Mouse (Mus musculus) liver, embryonic 13.5 days (tissue): ENCODE measurements at regions not wholly inside any gene's neighbourhood (a gene's known extent, or its start where the extent isn't known, plus 50 kb on each side); places are given as distances from the start of the nearest gene placed in this dataset.

Experiments
- ATAC-seq: fragments of 200-750 bp; cut with Nextera tagmentation; 2 replicates; pipeline ENCODE4 v1.8.0; 2017; ENCODE audit warnings: low read depth, mild to moderate bottlenecking, moderate number of reproducible peaks, moderate library complexity
- DNase-seq: peaks from one replicate; pipeline ENCODE4 v3.0.0; 2022
- H3K27ac ChIP-seq: fragments of 300-500 bp; sonication (generic); 2 replicates; pipeline ENCODE4 v1.5.1; 2015; ENCODE audit warnings: moderate library complexity, mild to moderate bottlenecking, inconsistent platforms
- H3K27me3 ChIP-seq: fragments of 300-500 bp; sonication (generic); 2 replicates; pipeline ENCODE4 v1.6.1; 2015; ENCODE audit warnings: mild to moderate bottlenecking, inconsistent platforms
- H3K36me3 ChIP-seq: fragments of 300-500 bp; sonication (generic); 2 replicates; pipeline ENCODE4 v1.6.1; 2015; ENCODE audit warnings: mild to moderate bottlenecking, inconsistent platforms
- H3K4me1 ChIP-seq: fragments of 300-500 bp; sonication (generic); replicated peaks from 2 replicates; pipeline ENCODE4 v1.6.1; 2015; ENCODE audit warnings: inconsistent platforms
- H3K4me2 ChIP-seq: fragments of 300-500 bp; sonication (generic); 2 replicates; pipeline ENCODE4 v1.6.1; 2015; ENCODE audit warnings: inconsistent platforms, mild to moderate bottlenecking, moderate library complexity
- H3K4me3 ChIP-seq: fragments of 300-500 bp; sonication (generic); replicated peaks from 2 replicates; pipeline ENCODE4 v1.5.1; 2015; ENCODE audit warnings: mild to moderate bottlenecking, inconsistent platforms
- H3K9ac ChIP-seq: fragments of 300-500 bp; sonication (generic); 2 replicates; pipeline ENCODE4 v1.6.1; 2015; ENCODE audit warnings: mild to moderate bottlenecking, inconsistent platforms
- H3K9me3 ChIP-seq: fragments of 300-500 bp; sonication (generic); replicated peaks from 2 replicates; pipeline ENCODE4 v1.6.1; 2016; ENCODE audit warnings: inconsistent platforms
- WGBS: fragments of 180-500 bp; shearing (Covaris S2); methylation state at CpG from one replicate; pipeline ENCODE4 v1.1.7; 2015; ENCODE audit not compliant: insufficient replicate concordance; 5-methylcytosine and 5-hydroxymethylcytosine counted together

DNA sequence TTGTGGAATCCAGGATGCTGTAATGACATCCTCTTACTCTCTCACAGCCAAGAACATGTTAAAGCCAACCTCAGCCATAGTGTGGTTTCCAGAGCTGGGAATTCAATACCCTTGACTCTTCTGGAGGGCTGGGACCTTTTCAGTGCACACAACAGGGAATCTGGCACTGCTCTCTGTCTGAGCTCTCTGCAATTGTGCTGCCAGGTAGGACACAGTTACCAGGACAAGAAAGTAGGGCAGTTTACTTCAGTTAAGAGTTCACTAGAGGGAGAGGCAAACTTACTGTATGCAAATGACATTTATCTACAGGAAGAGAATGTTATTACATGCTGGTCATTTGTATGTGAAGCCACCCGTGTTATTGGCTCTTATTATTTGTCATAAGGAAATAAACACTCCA, 197.6 kb downstream of the Arl4a start:
- Histone ChIP-seq H3K9ac (no peak overlapping the region), H3K4me2 (no peak overlapping the region), H3K4me3 (no peak overlapping the region), H3K36me3 (no peaks in the 10 kb centered on the region), H3K27ac (no peak overlapping the region), H3K9me3 (no peaks in the 10 kb centered on the region), H3K27me3 (no peaks in the 10 kb centered on the region), H3K4me1 (no peaks in the 10 kb centered on the region)
- DNase-seq (no peak), ATAC-seq (no peak)
- 34% methylated on average over 1 of the region's 1 CpGs for WGBS

DNA sequence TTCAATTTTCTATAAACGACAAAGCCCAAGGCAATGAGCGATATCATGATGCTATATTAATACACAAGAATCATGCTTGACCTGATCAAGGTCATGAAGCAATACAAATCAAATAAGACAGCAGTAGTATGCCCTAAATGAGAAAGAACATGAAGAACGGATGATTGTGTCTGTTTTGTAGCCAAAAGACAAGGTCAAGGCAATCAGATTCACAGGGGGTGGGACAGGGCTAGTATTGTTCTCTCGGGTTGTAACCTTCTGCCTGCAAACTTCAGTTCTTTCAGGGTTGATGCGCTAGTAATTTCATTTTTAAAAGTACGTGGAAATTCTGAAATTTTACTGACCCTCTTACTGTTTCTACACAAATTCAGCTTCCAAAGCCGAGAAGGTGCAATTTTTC, 206.7 kb downstream of the Arl4a start:
- Histone ChIP-seq H3K4me2 (no peak overlapping the region), H3K4me1 (no peaks in the 10 kb centered on the region), H3K9me3 (no peaks in the 10 kb centered on the region), H3K27me3 (no peaks in the 10 kb centered on the region), H3K9ac (no peak overlapping the region), H3K4me3 (no peak overlapping the region), H3K36me3 (no peaks in the 10 kb centered on the region), H3K27ac (no peak overlapping the region)
- ATAC-seq (no peak), DNase-seq (no peak)
- WGBS: 66% methylated on average over 7 of the region's 7 CpGs

GRCm38 (mm10) chr12:39830530-39830929, 207.3 kb downstream of the Arl4a start:
- Histone ChIP-seq H3K27ac (no peak overlapping the region), H3K4me2 (no peak overlapping the region), H3K9ac (no peak overlapping the region), H3K27me3 (no peaks in the 10 kb centered on the region), H3K36me3 (no peaks in the 10 kb centered on the region), H3K4me3 (no peak overlapping the region), H3K4me1 (no peaks in the 10 kb centered on the region), H3K9me3 (no peaks in the 10 kb centered on the region)
- ATAC-seq (no peak), DNase-seq (no peak)
- 76% methylated on average over 4 of the region's 4 CpGs for WGBS

DNA sequence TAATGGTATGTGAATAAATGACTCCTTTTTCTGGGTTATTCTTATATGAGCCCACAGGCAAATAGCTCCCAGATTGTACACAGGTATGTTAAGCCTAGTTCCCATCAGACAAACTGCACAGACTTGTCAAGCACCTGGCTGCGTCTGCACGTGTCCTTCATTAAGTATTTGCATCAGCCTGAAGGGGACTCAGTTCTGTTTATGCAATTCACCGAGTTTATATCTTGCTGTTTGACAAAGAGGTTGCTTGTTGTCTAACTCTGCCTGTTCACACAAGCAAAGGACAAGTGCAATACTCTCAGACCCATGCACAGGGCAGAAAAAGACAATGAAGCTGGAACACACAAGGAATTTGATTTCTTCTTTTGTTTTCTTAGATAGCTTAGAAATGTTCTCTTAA, 215.2 kb downstream of the Arl4a start:
- no peak for ATAC-seq

DNA sequence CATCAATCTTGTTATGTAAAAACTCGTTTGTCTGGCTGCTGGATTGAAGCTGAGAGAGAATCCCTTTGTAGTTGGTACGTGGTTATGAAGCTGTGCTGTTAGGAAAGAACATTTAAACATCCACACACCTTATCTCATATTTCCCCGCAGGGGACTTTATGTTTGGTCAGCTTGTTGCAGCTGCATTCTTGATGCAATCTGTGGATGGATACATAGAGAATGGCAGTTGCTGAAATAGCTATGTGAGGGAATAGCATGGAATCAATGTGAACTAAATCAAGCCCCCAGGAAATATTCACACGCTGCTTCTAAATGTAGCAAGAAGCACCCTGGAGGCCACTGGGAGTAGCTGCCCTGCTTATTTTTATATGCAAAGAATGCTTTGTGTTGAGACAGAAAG, 236.3 kb downstream of the Arl4a start:
- no peak for ATAC-seq

More for the DNA sequence above, 215.2 kb downstream of the Arl4a start:
- Histone ChIP-seq H3K27ac (no peak overlapping the region), H3K9ac (no peak overlapping the region), H3K27me3 (no peaks in the 10 kb centered on the region), H3K9me3 (no peaks in the 10 kb centered on the region), H3K36me3 (no peaks in the 10 kb centered on the region), H3K4me2 (no peak overlapping the region), H3K4me3 (no peak overlapping the region), H3K4me1 (no peaks in the 10 kb centered on the region)
- 59% methylated on average over 3 of the region's 3 CpGs for WGBS
- DNase-seq: no peak

GRCm38 (mm10) chr12:39797843-39798242, 240.0 kb downstream of the Arl4a start:
- Histone ChIP-seq H3K36me3 (no peaks in the 10 kb centered on the region), H3K9me3 (no peaks in the 10 kb centered on the region), H3K4me3 (no peak overlapping the region), H3K27ac (no peak overlapping the region), H3K4me2 (no peak overlapping the region), H3K4me1 (no peaks in the 10 kb centered on the region), H3K9ac (no peak overlapping the region), H3K27me3 (no peaks in the 10 kb centered on the region)
- no peak for DNase-seq
- 91% methylated on average over 2 of the region's 2 CpGs for WGBS
- no peak for ATAC-seq

More for the DNA sequence above, 236.3 kb downstream of the Arl4a start:
- 44% methylated on average over 4 of the region's 4 CpGs for WGBS
- H3K4me1 ChIP-seq: no peaks in the 10 kb centered on the region
- no peak for DNase-seq
- no peak overlapping the region for H3K9ac ChIP-seq
- H3K36me3 ChIP-seq: no peaks in the 10 kb centered on the region
- no peak overlapping the region for H3K27ac ChIP-seq
- no peak overlapping the region for H3K4me2 ChIP-seq
- no peak overlapping the region for H3K4me3 ChIP-seq
- H3K27me3 ChIP-seq: no peaks in the 10 kb centered on the region
- no peaks in the 10 kb centered on the region for H3K9me3 ChIP-seq

GRCm38 (mm10) chr12:39796939-39797338, 240.9 kb downstream of the Arl4a start:
- 65% methylated on average over 3 of the region's 3 CpGs for WGBS
- Histone ChIP-seq H3K4me2 (no peak overlapping the region), H3K27me3 (no peaks in the 10 kb centered on the region), H3K9ac (no peak overlapping the region), H3K9me3 (no peaks in the 10 kb centered on the region), H3K36me3 (no peaks in the 10 kb centered on the region), H3K27ac (no peak overlapping the region), H3K4me3 (no peak overlapping the region), H3K4me1 (no peaks in the 10 kb centered on the region)
- ATAC-seq (no peak), DNase-seq (no peak)

DNA sequence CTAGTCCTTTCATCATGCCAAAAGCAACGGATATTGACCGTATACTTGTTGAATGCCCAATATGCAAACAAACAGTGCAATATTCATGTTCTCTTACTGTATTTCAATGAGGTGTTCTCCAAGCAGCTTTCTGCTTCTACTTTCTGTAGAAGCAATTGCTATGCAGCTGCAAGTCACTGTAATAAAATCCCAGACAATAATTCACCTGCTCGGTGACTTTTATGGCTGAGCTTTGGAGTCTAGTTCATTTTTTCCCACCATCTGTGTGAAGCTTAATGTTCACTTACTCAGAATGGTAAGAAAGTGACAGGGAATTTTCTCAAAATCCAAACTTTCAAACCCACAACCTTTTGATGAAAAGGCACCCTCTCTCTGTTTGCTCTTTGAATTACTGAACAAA, 252.8 kb downstream of the Arl4a start:
- no peak for ATAC-seq

DNA sequence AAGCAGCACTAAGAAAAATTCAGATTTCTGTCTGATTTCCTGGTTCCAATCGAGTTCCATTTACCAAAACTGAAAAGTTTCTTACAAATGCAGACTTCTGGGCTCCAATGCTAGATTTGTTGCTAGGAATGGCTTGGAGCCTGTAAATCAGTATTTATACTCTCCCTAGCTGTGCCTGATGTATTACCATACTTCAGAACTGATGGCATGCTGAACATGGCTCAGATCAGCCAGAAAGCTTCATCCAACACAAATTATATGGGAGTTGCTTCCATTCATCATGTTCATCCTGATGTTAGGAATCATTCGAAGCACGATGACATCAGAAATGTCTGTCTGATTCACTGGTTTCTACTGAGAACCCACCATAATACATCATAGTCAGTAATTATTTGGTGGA, 253.3 kb downstream of the Arl4a start:
- WGBS: 62% methylated on average over 3 of the region's 3 CpGs
- Histone ChIP-seq H3K4me3 (no peak overlapping the region), H3K9me3 (no peaks in the 10 kb centered on the region), H3K27ac (no peak overlapping the region), H3K4me2 (no peak overlapping the region), H3K4me1 (no peaks in the 10 kb centered on the region), H3K27me3 (no peaks in the 10 kb centered on the region), H3K9ac (no peak overlapping the region), H3K36me3 (no peaks in the 10 kb centered on the region)
- ATAC-seq (no peak), DNase-seq (no peak)

More for the DNA sequence above, 252.8 kb downstream of the Arl4a start:
- H3K4me1 ChIP-seq: no peaks in the 10 kb centered on the region
- H3K27ac ChIP-seq: no peak overlapping the region
- no peaks in the 10 kb centered on the region for H3K36me3 ChIP-seq
- no peaks in the 10 kb centered on the region for H3K9me3 ChIP-seq
- no peak overlapping the region for H3K4me2 ChIP-seq
- no peaks in the 10 kb centered on the region for H3K27me3 ChIP-seq
- no peak overlapping the region for H3K9ac ChIP-seq
- H3K4me3 ChIP-seq: no peak overlapping the region
- WGBS: 73% methylated on average over 3 of the region's 3 CpGs
- no peak for DNase-seq

DNA sequence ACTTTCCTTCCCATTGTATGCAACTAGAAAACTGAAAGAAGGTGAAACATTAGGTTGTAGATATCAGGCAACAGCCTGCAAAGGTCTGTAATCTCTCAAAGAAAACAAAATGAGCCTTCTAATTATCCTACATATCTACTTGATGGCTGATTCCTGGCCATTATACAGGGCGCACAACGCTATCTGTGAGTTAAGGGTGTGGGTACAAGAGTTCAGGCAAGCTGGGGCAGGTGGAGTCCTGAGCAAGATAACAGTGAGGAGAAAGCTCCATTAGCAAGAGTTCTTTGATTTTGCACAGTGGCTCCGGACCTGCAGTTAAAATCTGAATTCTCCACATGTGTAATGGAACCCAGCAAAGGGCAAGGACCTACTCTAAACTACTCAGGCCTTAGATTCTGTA, 261.7 kb downstream of the Arl4a start:
- DNase-seq (no peak), ATAC-seq (no peak)
- H3K9ac ChIP-seq: no peak overlapping the region
- no peaks in the 10 kb centered on the region for H3K9me3 ChIP-seq
- no peak overlapping the region for H3K4me2 ChIP-seq
- WGBS: 60% methylated on average over 3 of the region's 3 CpGs
- no peak overlapping the region for H3K4me3 ChIP-seq
- H3K27ac ChIP-seq: no peak overlapping the region
- H3K27me3 ChIP-seq: no peaks in the 10 kb centered on the region
- H3K36me3 ChIP-seq: no peaks in the 10 kb centered on the region
- H3K4me1 ChIP-seq: no peaks in the 10 kb centered on the region

- Histone ChIP-seq H3K9me3 (no peaks in the 10 kb centered on the region), H3K4me3 (no peak overlapping the region), H3K27me3 (no peaks in the 10 kb centered on the region), H3K36me3 (no peaks in the 10 kb centered on the region), H3K27ac (no peak overlapping the region), H3K4me1 (no peaks in the 10 kb centered on the region), H3K9ac (no peak overlapping the region), H3K4me2 (no peak overlapping the region)
- ATAC-seq (no peak), DNase-seq (no peak)
- 78% methylated on average over 11 of the region's 11 CpGs for WGBS
Measured at GRCm38 (mm10) chr12:39766988-39767387, 270.8 kb downstream of the Arl4a start.

DNA sequence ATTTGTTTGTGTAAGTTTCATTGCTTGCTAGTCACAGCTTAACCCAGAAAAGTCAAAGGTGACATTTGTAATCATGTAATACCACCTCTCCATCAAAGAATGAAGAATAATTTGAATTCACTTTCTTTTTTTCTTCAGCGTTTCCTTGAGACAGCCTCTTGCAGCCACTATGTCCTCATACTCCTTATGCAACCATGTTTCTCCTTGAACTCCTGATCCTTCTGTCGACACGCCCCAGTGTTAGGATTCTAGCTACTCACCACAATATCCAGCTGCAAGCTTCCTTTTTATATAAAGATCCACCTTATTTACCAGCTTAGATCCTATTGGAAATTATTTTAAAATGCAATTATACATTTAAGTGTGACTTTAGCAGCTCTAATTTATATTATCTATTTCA, 274.3 kb downstream of the Arl4a start:
- Histone ChIP-seq H3K36me3 (no peaks in the 10 kb centered on the region), H3K4me1 (no peaks in the 10 kb centered on the region), H3K9me3 (no peaks in the 10 kb centered on the region), H3K27ac (no peak overlapping the region), H3K27me3 (no peaks in the 10 kb centered on the region), H3K9ac (no peak overlapping the region), H3K4me3 (no peak overlapping the region), H3K4me2 (no peak overlapping the region)
- DNase-seq (no peak), ATAC-seq (no peak)
- WGBS: 64% methylated on average over 3 of the region's 3 CpGs

DNA sequence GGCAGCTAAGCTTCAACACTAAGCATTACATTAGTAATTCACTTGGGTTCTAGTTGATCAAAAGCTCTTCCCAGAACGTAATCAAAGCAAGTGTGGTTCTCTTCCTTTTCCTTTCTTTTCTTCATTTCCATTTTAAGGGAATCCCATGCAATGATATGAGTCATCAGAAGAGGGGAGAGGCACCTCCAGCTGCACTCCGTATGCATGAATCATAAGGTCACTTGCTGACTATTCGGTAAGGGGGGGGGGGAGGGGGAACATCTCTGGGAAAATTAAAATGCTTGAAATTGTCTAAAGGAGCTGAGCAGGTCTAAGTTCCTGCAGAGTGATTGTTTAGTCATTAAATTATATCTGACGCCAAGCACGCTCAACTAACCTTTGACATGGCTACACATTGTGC, 275.9 kb downstream of the Arl4a start:
- Histone ChIP-seq H3K4me3 (no peak overlapping the region), H3K9ac (no peak overlapping the region), H3K9me3 (no peaks in the 10 kb centered on the region), H3K4me1 (no peaks in the 10 kb centered on the region), H3K27me3 (no peaks in the 10 kb centered on the region), H3K36me3 (no peaks in the 10 kb centered on the region), H3K4me2 (no peak overlapping the region), H3K27ac (no peak overlapping the region)
- ATAC-seq: no peak
- 57% methylated on average over 5 of the region's 5 CpGs for WGBS
- no peak for DNase-seq
